ENCODE assay signal across 8 mouse cellular contexts in genomic region chr10:34316571-34317216, GRCm38 (mm10). TPM values are rescaled to one million over a fixed set of nuclear protein-coding genes. Genes with fewer than 3 reads are reported as not detected.
DNase-seq lines count a peak whose midpoint lies in the region; ATAC-seq and TF ChIP-seq lines count a peak whose summit lies in the region.

No protein-coding gene starts in this region.

- no peaks in the 10 kb centered on the region for H3K9me3 ChIP-seq in heart, embryonic 12.5 days (replicated peaks)
- H3K9me3 ChIP-seq in embryonic facial prominence, embryonic 13.5 days: no peaks in the 10 kb centered on the region
- no peaks in the 10 kb centered on the region for H3K9me3 ChIP-seq in intestine, embryonic 15.5 days

- 2% methylated on average over 3 of the region's 3 CpGs for WGBS in heart, embryonic 12.5 days
- WGBS in embryonic facial prominence, embryonic 13.5 days: 2% methylated on average over 3 of the region's 3 CpGs
- 7% methylated on average over 3 of the region's 3 CpGs for WGBS in intestine, embryonic 15.5 days

- TF ChIP-seq CTCF in gastrocnemius, adult 2 months (IDR thresholded peaks at IDR 0.05): no peak

- H3K4me2 ChIP-seq in heart, embryonic 12.5 days: peak overlapping the region; percentile 20; the same call in 1 of the 2 replicates
- peak overlapping the region; percentile 14; the same call in 1 of the 2 replicates for H3K4me2 ChIP-seq in embryonic facial prominence, embryonic 13.5 days
- H3K4me2 ChIP-seq in intestine, embryonic 15.5 days (replicated peaks): no peak overlapping the region; the same call in 1 of the 2 replicates

- H3K4me3 ChIP-seq in heart, embryonic 12.5 days: no peak overlapping the region
- H3K4me3 ChIP-seq in embryonic facial prominence, embryonic 13.5 days: no peak overlapping the region
- no peak overlapping the region for H3K4me3 ChIP-seq in intestine, embryonic 15.5 days (replicated peaks)
- H3K4me3 ChIP-seq in gastrocnemius, adult 2 months: no peak overlapping the region

- no peak for DNase-seq in heart, adult 18-20 months
- DNase-seq in ZHBTc4 (ENCODE audit: low read depth, low spot score) (peak; percentile 34), liver (peak; percentile 3)
- DNase-seq in right cerebral cortex, adult 2 months (ENCODE audit: low spot score in 2 of 2): peak; percentile 71 to 72
- DNase-seq in gastrocnemius, adult 2 months: no peak

- H3K4me1 ChIP-seq in heart, embryonic 12.5 days (replicated peaks): peaks cover 10% of the 10 kb centered on the region
- H3K4me1 ChIP-seq in embryonic facial prominence, embryonic 13.5 days: peaks cover 9% of the 10 kb centered on the region
- H3K4me1 ChIP-seq in intestine, embryonic 15.5 days (replicated peaks): no peaks in the 10 kb centered on the region

- ATAC-seq in heart, embryonic 12.5 days (ENCODE audit: insufficient number of reproducible peaks, low FRiP score): 0 out of 2 replicates have a peak, but pooled peaks have one; percentile 51
- peak; percentile 72 for ATAC-seq in embryonic facial prominence, embryonic 13.5 days (ENCODE audit: insufficient number of reproducible peaks, insufficient read depth, low FRiP score, low TSS enrichment, low read depth)
- peak; percentile 76 for ATAC-seq in intestine, embryonic 15.5 days

- H3K9ac ChIP-seq in heart, embryonic 12.5 days: no peak overlapping the region
- H3K9ac ChIP-seq in embryonic facial prominence, embryonic 13.5 days: no peak overlapping the region
- no peak overlapping the region for H3K9ac ChIP-seq in intestine, embryonic 15.5 days

- H3K27me3 ChIP-seq in heart, embryonic 12.5 days (replicated peaks): no peaks in the 10 kb centered on the region
- no peaks in the 10 kb centered on the region for H3K27me3 ChIP-seq in embryonic facial prominence, embryonic 13.5 days
- H3K27me3 ChIP-seq in intestine, embryonic 15.5 days (replicated peaks): no peaks in the 10 kb centered on the region

- H3K36me3 ChIP-seq in heart, embryonic 12.5 days: peaks cover 4% of the 10 kb centered on the region
- peaks cover 12% of the 10 kb centered on the region for H3K36me3 ChIP-seq in embryonic facial prominence, embryonic 13.5 days
- H3K36me3 ChIP-seq in intestine, embryonic 15.5 days: no peaks in the 10 kb centered on the region

- no peak overlapping the region for H3K27ac ChIP-seq in heart, embryonic 12.5 days (ENCODE audit: poor library complexity, severe bottlenecking)
- no peak overlapping the region for H3K27ac ChIP-seq in embryonic facial prominence, embryonic 13.5 days
- no peak overlapping the region for H3K27ac ChIP-seq in intestine, embryonic 15.5 days
- H3K27ac ChIP-seq in gastrocnemius, adult 2 months: no peak overlapping the region

- intact Hi-C loops in gastrocnemius, adult 2 months (cut with DNase I): no loop called here

RNA-seq across cellular contexts. Expression of gene Tspyl4, which starts 19.5 kb away (rescaled TPM):
- 25.6 and 27.5 TPM in 2 replicates for polyA plus RNA-seq in heart, embryonic 12.5 days (2016; fragmentation: Nextera tagmentation; extraction: Ambion mirVana)
- total RNA-seq in heart, adult 18-20 months (2021): 10 to 100 TPM; 11.0 to 11.1 TPM
- 26.8 and 30.6 TPM in 2 replicates for polyA plus RNA-seq in embryonic facial prominence, embryonic 13.5 days (2015; fragmentation: Nextera tagmentation; extraction: Ambion mirVana)
- polyA plus RNA-seq in intestine, embryonic 15.5 days (2015; fragmentation: Nextera tagmentation; extraction: Ambion mirVana): 14.2 and 18.8 TPM in 2 replicates
- total RNA-seq in gastrocnemius, adult 2 months (2021): 1 to 10 TPM; 1.4 to 1.5 TPM

RNA-seq across cellular contexts. Expression of gene Tspyl1, which starts 34.7 kb away (rescaled TPM):
- polyA plus RNA-seq in heart, embryonic 12.5 days (2016; fragmentation: Nextera tagmentation; extraction: Ambion mirVana): 81.2 and 85.1 TPM in 2 replicates
- 10 to 100 TPM; 62.1 to 64.1 TPM for total RNA-seq in heart, adult 18-20 months (2021)
- polyA plus RNA-seq in embryonic facial prominence, embryonic 13.5 days (2015; fragmentation: Nextera tagmentation; extraction: Ambion mirVana): 82.9 and 91.2 TPM in 2 replicates
- polyA plus RNA-seq in intestine, embryonic 15.5 days (2015; fragmentation: Nextera tagmentation; extraction: Ambion mirVana): 62.2 and 67.2 TPM in 2 replicates
- total RNA-seq in gastrocnemius, adult 2 months (2021): 10 to 100 TPM; 54.4 to 57.2 TPM

Comparison
In these comparisons a context has a peak if more than half of its experiments do, and no peak if none do; other contexts are left out.
1. DNase-seq: peak in ZHBTc4 (single experiment), liver (single experiment) and right cerebral cortex, adult 2 months (2 of 2); none in heart, adult 18-20 months (0 of 2) and gastrocnemius, adult 2 months (single experiment).
2. Peak in every context shown above with its lines, with median percentiles within 50 percentile points of each other: ATAC-seq.